Mouse (Mus musculus): ENCODE measurements around the gene Dpep2nb. TPM values are rescaled to one million over a fixed set of nuclear protein-coding genes. Genes with fewer than 3 reads are reported as not detected.
"Not testable (repeated sequence)": the region's sequence is repeated elsewhere in the genome, so short reads cannot be mapped to it uniquely, and the experiment has no call there.

The Dpep2nb gene
- polyA plus RNA-seq, 1 experiment from 2014 or later, result not detected

DNA sequence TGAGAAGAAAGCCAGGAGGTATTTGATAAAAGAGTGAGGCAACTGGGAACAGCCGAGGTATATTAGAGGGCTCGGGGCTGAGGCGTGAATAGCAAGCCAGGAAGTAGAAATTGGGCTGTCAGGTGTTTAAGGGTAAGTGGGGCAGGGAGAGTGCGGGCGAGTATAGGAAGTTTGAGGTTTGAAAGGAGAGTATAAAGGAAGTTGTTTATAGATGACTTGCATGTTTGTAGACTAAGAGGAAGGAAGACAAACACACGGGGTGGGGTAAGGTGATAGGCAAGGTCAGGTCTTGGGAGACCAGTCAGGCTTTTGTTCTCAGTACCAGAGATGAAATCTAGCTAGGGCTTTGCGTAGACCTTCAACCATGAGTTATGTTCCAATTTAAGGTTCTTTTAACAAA is 11.4 kb upstream of the Dpep2nb start:
- no peaks in the 10 kb centered on the region for H3K9me3 ChIP-seq (ENCODE audit: control insufficient read depth, low read length)
- no peak for ATAC-seq (ENCODE audit: insufficient number of reproducible peaks, insufficient read depth, low FRiP score, low read depth)
- no peak overlapping the region for H3K4me2 ChIP-seq (ENCODE audit: low read length)
- 88% methylated on average over 7 of the region's 7 CpGs for WGBS
- peaks cover 27% of the 10 kb centered on the region for H3K36me3 ChIP-seq (ENCODE audit: control insufficient read depth, insufficient read depth, low read length)
- H3K4me1 ChIP-seq (ENCODE audit: control insufficient read depth in 2 of 2, insufficient read depth in 2 of 2, low read length in 2 of 2), result no peaks in the 10 kb centered on the region
- H3K27me3 ChIP-seq (ENCODE audit: control insufficient read depth, insufficient read depth, low read length), result no peaks in the 10 kb centered on the region
- H3K27ac ChIP-seq (replicated peaks in 1 of 2; ENCODE audit: control insufficient read depth in 1 of 2, insufficient read depth in 1 of 2, low read depth in 2 of 2, low read length in 2 of 2), result no peak overlapping the region
- H3K4me3 ChIP-seq (ENCODE audit: control insufficient read depth in 1 of 2, insufficient read depth in 1 of 2, low read depth in 1 of 2, low read length in 2 of 2), result no peak overlapping the region
- H3K9ac ChIP-seq (ENCODE audit: low read length), result no peak overlapping the region

DNA sequence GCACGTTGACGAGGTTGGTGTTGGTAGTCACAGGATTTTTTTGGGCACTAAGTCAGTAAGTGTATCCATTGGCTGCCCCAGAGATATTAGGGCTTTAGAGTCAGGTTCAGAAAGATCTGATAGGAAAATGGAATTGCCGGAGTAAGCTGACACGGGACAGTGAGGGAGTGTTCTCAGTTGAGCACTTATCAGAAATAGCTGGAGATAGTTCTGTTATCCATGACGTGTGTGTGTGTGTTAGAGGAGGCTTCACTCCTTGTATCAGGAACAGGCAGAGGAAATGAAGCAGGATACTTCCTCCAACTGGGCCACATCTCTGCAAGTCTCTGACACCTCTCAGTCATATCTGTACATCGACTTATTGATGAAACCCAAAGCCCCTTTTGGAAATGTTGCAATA is 10.5 kb upstream of the Dpep2nb start:
- WGBS, result 73% methylated on average over 6 of the region's 6 CpGs
- peaks cover 27% of the 10 kb centered on the region for H3K36me3 ChIP-seq (ENCODE audit: control insufficient read depth, insufficient read depth, low read length)
- H3K9me3 ChIP-seq (ENCODE audit: control insufficient read depth, low read length), result no peaks in the 10 kb centered on the region
- no peak overlapping the region for H3K4me3 ChIP-seq (ENCODE audit: control insufficient read depth in 1 of 2, insufficient read depth in 1 of 2, low read depth in 1 of 2, low read length in 2 of 2)
- peaks cover 3 to 4% of the 10 kb centered on the region in 2 experiments; a peak in 1 of 4 replicates for H3K4me1 ChIP-seq (ENCODE audit: control insufficient read depth in 2 of 2, insufficient read depth in 2 of 2, low read length in 2 of 2)
- no peak overlapping the region for H3K27ac ChIP-seq (replicated peaks in 1 of 2; ENCODE audit: control insufficient read depth in 1 of 2, insufficient read depth in 1 of 2, low read depth in 2 of 2, low read length in 2 of 2)
- no peak overlapping the region for H3K4me2 ChIP-seq (ENCODE audit: low read length)
- ATAC-seq (ENCODE audit: insufficient number of reproducible peaks, insufficient read depth, low FRiP score, low read depth), result no peak
- H3K27me3 ChIP-seq (ENCODE audit: control insufficient read depth, insufficient read depth, low read length), result no peaks in the 10 kb centered on the region
- no peak overlapping the region for H3K9ac ChIP-seq (ENCODE audit: low read length)

DNA sequence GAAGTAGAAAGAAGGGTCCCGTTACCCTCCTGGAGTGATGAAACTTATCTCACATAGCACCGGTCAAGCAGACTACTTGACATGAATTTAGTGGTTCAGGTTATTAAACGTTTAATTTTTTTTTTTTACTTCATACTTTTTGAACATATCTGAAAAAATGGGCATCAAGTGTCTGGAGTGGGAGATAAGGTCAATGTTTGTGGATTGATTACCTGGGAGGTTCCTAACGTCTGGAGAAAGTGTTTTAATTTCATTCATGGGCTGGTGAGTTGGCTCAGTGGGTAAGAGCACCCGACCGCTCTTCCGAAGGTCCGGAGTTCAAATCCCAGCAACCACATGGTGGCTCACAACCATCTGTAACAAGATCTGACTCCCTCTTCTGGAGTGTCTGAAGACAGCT is 6.4 kb upstream of the Dpep2nb start:
- H3K27ac ChIP-seq (replicated peaks in 1 of 2; ENCODE audit: control insufficient read depth in 1 of 2, insufficient read depth in 1 of 2, low read depth in 2 of 2, low read length in 2 of 2); ATAC-seq (ENCODE audit: insufficient number of reproducible peaks, insufficient read depth, low FRiP score, low read depth); H3K27me3 ChIP-seq (ENCODE audit: control insufficient read depth, insufficient read depth, low read length); H3K9me3 ChIP-seq (ENCODE audit: control insufficient read depth, low read length): not testable (repeated sequence)
- peak overlapping the region; percentile 93; the same call in 1 of the 2 replicates for H3K9ac ChIP-seq (ENCODE audit: low read length)
- H3K4me1 ChIP-seq (ENCODE audit: control insufficient read depth in 2 of 2, insufficient read depth in 2 of 2, low read length in 2 of 2), result peaks cover 9 to 12% of the 10 kb centered on the region in 2 experiments; a peak in 3 of 4 replicates
- 77% methylated on average over 8 of the region's 8 CpGs for WGBS
- peaks cover 13% of the 10 kb centered on the region for H3K36me3 ChIP-seq (ENCODE audit: control insufficient read depth, insufficient read depth, low read length)
- peak overlapping the region in 1 of 2 experiments; percentile 92; a peak in 2 of 4 replicates for H3K4me3 ChIP-seq (ENCODE audit: control insufficient read depth in 1 of 2, insufficient read depth in 1 of 2, low read depth in 1 of 2, low read length in 2 of 2)
- H3K4me2 ChIP-seq (ENCODE audit: low read length), result peak overlapping the region; percentile 99

DNA sequence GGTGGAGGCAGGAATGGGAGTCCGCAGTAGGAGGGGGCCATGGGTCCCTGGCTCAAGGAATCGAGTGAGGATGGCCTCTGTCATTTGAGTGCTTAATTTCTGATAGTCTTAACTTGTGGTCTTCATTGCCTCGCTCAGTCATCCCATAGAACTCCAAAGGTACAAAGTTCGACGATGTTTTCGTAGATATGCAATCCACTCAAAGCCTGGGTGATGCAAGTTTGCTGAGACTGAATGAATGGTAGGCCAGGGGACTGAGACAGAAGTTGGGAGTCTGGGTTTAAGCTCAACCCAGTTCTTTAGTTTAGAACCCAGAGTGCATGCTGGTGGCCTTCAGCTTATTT is 5.8 kb upstream of the Dpep2nb start, which contains the start of gene Ddx28:
Ddx28 (minus strand) TSS at position 240 of the 344 bp plus-strand sequence.
- ATAC-seq (ENCODE audit: insufficient number of reproducible peaks, insufficient read depth, low FRiP score, low read depth), result no peak
- H3K9ac ChIP-seq (ENCODE audit: low read length), result peak within 1 kb of the TSS; percentile 93

DNA sequence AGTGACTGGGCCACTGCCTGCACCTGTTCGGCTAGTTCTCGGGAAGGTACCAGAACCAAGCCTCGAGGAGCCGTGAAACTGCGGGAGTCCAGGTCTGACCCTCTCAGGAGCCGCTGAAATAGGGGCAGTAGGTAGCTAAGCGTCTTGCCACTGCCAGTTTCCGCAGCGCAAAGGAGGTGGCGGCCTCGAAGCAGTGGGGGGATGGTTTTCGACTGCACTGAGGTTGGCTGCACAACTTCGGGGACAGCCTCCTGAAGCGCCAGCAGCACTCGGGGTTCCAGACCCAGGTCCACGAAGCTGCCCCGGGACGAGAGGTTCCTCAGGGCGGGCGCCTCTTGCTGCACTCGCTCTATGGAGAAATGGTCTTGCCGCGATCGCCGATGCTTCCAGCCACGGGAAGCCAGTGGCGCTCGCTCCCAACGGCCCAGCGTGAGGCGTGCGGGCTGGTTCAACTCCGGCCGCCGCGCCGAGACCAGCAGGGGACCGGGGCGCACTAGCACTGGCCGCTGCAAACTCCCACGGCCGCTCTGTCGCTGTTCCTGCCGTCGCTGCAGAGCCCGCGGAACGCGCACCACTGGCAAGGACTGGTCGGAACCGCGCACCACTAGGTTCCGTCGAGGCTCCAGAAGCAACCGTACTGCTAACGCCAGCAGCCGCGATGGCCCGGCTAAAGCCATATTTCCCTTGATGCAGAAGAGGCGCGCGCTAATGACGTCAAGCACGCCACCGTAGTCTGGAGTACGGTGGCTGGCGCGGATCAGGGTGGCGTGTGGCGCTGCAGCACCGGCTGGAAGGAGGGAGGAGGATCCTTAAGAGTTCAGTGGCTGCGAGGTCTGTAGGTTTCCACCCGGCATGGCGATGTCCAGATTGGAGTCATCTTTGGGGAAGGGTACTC is 5.2 kb upstream of the Dpep2nb start:
- Histone ChIP-seq H3K4me2 (ENCODE audit: low read length) (peak overlapping the region; percentile 99), H3K27ac (replicated peaks in 1 of 2; ENCODE audit: control insufficient read depth in 1 of 2, insufficient read depth in 1 of 2, low read depth in 2 of 2, low read length in 2 of 2) (peak overlapping the region in 1 of 2 experiments; percentile 51; a peak in 3 of 4 replicates), H3K27me3 (ENCODE audit: control insufficient read depth, insufficient read depth, low read length) (no peaks in the 10 kb centered on the region), H3K4me3 (ENCODE audit: control insufficient read depth in 1 of 2, insufficient read depth in 1 of 2, low read depth in 1 of 2, low read length in 2 of 2) (peak overlapping the region; percentile 76 to 92), H3K9me3 (ENCODE audit: control insufficient read depth, low read length) (no peaks in the 10 kb centered on the region), H3K4me1 (ENCODE audit: control insufficient read depth in 2 of 2, insufficient read depth in 2 of 2, low read length in 2 of 2) (peaks cover 9 to 12% of the 10 kb centered on the region in 2 experiments; a peak in 3 of 4 replicates), H3K36me3 (ENCODE audit: control insufficient read depth, insufficient read depth, low read length) (peaks cover 9% of the 10 kb centered on the region), H3K9ac (ENCODE audit: low read length) (peak overlapping the region; percentile 93)
- ATAC-seq (ENCODE audit: insufficient number of reproducible peaks, insufficient read depth, low FRiP score, low read depth), result peak; percentile 83
- WGBS, result 1% methylated on average over 74 of the region's 74 CpGs

More for the DNA sequence above, 5.8 kb upstream of the Dpep2nb start, which contains the start of gene Ddx28:
- Histone ChIP-seq H3K27me3 (ENCODE audit: control insufficient read depth, insufficient read depth, low read length) (no peaks in the 10 kb centered on the region), H3K36me3 (ENCODE audit: control insufficient read depth, insufficient read depth, low read length) (peaks cover 13% of the 10 kb centered on the region), H3K4me1 (ENCODE audit: control insufficient read depth in 2 of 2, insufficient read depth in 2 of 2, low read length in 2 of 2) (peaks cover 9 to 12% of the 10 kb centered on the region in 2 experiments; a peak in 3 of 4 replicates), H3K27ac (replicated peaks in 1 of 2; ENCODE audit: control insufficient read depth in 1 of 2, insufficient read depth in 1 of 2, low read depth in 2 of 2, low read length in 2 of 2) (peak within 1 kb of the TSS in 1 of 2 experiments; percentile 51; a peak in 3 of 4 replicates), H3K4me2 (ENCODE audit: low read length) (peak within 1 kb of the TSS; percentile 99), H3K9me3 (ENCODE audit: control insufficient read depth, low read length) (no peaks in the 10 kb centered on the region), H3K4me3 (ENCODE audit: control insufficient read depth in 1 of 2, insufficient read depth in 1 of 2, low read depth in 1 of 2, low read length in 2 of 2) (peak within 1 kb of the TSS; percentile 76 to 92)
- under 1% methylated on average over 6 of the region's 6 CpGs for WGBS

DNA sequence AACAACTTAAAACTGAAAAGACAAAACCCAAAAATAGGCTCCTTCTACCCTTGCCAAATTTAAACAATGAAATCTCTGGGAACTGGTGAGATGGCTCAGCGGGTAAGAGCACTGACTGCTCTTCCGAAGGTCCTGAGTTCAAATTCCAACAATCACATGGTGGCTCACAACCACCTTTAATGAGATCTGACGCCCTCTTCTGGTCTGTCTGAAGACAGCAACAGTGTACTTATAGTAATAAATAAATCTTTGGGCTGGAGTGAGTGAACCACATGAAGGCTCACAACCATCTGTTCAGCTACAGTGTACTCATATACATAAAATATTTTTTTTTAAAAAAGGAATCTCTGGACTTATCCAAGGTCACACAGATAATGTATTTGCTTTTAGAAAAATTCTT is 2.1 kb upstream of the Dpep2nb start:
- H3K36me3 ChIP-seq (ENCODE audit: control insufficient read depth, insufficient read depth, low read length); H3K9me3 ChIP-seq (ENCODE audit: control insufficient read depth, low read length); H3K27ac ChIP-seq (replicated peaks in 1 of 2; ENCODE audit: control insufficient read depth in 1 of 2, insufficient read depth in 1 of 2, low read depth in 2 of 2, low read length in 2 of 2); H3K9ac ChIP-seq (ENCODE audit: low read length); H3K4me3 ChIP-seq (ENCODE audit: control insufficient read depth in 1 of 2, insufficient read depth in 1 of 2, low read depth in 1 of 2, low read length in 2 of 2); H3K4me2 ChIP-seq (ENCODE audit: low read length); ATAC-seq (ENCODE audit: insufficient number of reproducible peaks, insufficient read depth, low FRiP score, low read depth); H3K27me3 ChIP-seq (ENCODE audit: control insufficient read depth, insufficient read depth, low read length): not testable (repeated sequence)
- peaks cover 9 to 12% of the 10 kb centered on the region in 2 experiments; a peak in 3 of 4 replicates for H3K4me1 ChIP-seq (ENCODE audit: control insufficient read depth in 2 of 2, insufficient read depth in 2 of 2, low read length in 2 of 2)
- WGBS, result 51% methylated on average over 3 of the region's 3 CpGs

DNA sequence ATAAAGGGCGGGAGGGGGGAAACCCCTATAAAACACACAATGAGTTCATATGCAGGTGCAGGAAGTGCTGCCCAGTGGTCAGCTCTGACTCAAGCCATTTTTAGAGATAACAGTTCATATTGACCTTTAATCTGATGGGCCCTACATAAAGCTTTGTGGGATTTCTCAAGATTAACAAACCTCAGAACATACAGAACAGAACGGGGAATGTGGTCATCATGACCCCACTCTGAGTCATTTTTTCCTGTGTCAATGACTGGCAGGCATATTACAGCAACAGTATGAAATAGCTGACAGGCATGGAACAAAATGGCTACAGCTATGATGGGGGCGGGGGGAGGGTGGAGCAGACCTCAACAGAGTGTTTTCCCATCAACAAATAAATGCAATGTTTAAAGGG is 1.4 kb upstream of the Dpep2nb start:
- no peaks in the 10 kb centered on the region for H3K9me3 ChIP-seq (ENCODE audit: control insufficient read depth, low read length)
- H3K4me3 ChIP-seq (ENCODE audit: control insufficient read depth in 1 of 2, insufficient read depth in 1 of 2, low read depth in 1 of 2, low read length in 2 of 2), result no peak overlapping the region
- no peak for ATAC-seq (ENCODE audit: insufficient number of reproducible peaks, insufficient read depth, low FRiP score, low read depth)
- 69% methylated on average over 3 of the region's 3 CpGs for WGBS
- peaks cover 4% of the 10 kb centered on the region; the same call in 1 of the 2 replicates for H3K36me3 ChIP-seq (ENCODE audit: control insufficient read depth, insufficient read depth, low read length)
- peaks cover 9 to 12% of the 10 kb centered on the region in 2 experiments; a peak in 3 of 4 replicates for H3K4me1 ChIP-seq (ENCODE audit: control insufficient read depth in 2 of 2, insufficient read depth in 2 of 2, low read length in 2 of 2)
- no peaks in the 10 kb centered on the region for H3K27me3 ChIP-seq (ENCODE audit: control insufficient read depth, insufficient read depth, low read length)
- no peak overlapping the region for H3K9ac ChIP-seq (ENCODE audit: low read length)
- no peak overlapping the region for H3K4me2 ChIP-seq (ENCODE audit: low read length)
- no peak overlapping the region for H3K27ac ChIP-seq (replicated peaks in 1 of 2; ENCODE audit: control insufficient read depth in 1 of 2, insufficient read depth in 1 of 2, low read depth in 2 of 2, low read length in 2 of 2)

All from heart, embryonic 14.5 days (tissue).